Mouse (Mus musculus): ENCODE measurements around the gene Adcy7.

Adcy7 gene

DNA sequence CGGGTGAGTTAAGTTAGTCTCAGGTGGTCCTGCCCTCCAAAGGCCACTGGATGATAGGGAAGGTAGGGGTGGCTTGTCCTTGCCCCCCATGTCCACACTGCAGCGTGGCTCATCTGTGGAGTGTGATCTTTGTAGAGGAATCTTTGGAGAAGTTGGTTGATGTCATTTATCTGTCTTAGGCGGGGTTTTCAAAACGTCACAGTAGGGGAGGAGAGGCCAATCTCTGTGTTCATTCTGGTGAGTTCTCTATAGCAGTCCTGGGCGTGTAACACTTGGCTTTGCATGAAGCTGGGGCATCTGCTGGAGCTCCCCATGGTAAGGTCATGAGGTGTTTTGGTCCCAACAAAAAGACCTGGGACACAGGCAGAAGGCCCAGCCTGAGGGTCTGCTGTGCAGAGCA, 1.9 kb downstream of the Adcy7 start:
- peak; percentile 65 for DNase-seq (ENCODE audit: low spot score)

DNA sequence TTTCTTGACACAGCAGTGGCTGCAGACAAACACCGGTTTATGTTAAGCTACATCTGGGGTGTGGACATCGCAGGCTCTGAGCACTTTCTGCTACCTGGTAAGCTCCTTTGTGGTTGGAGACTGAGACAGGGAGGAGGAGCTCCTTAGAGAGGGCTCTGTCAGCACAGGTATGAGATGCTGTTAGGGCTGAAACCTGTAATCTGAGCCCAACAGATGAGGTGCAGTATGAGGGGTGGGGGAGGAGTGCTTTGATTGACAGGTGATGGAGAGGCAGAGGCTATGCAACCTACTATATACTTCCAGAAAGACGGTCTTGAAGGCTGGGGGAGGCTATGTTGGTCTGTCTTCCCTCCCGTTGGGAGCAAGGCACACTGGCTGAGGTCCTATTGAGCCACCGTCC, 7.0 kb downstream of the Adcy7 start:
- DNase-seq (ENCODE audit: low spot score) = no peak

DNA sequence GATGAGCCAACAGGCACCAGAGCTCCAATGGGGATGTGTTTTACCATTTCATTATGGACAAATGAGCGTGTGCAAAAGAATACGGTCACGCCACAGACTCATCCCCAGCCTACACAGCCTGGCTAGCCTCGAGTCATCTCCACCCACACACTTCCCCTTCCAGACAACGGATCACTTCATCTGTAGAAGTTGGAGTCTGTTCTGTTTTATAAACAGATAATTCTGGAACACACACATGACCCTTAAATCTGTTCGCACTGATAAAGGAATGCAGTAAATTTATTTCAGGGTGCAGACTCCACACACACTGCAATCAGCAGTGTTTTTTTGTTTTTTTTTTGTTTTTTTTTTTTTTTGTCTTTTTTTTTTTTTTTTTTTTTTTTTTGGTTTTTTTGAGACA, 7.5 kb downstream of the Adcy7 start:
- peak; percentile 82 for DNase-seq (ENCODE audit: low spot score)

DNA sequence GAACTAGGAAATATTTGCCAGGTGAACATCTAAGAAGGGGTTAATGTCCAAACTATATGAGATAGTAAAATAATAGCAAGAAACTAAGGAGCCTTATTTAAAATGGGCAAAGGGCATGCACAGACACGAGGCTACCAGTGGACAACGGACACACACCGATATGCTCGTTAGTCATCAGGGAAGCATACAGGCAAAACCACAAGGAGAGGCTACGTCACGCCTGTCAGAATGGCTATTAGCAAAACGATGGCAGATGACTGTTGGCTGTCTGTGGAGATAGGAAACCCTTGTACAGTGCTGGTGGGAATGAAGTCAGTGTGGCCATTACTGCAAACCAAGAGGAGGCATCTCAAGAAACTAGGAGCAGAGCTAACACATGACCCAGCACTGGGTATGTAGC, 8.7 kb downstream of the Adcy7 start:
- no peak for DNase-seq (ENCODE audit: low spot score)

DNA sequence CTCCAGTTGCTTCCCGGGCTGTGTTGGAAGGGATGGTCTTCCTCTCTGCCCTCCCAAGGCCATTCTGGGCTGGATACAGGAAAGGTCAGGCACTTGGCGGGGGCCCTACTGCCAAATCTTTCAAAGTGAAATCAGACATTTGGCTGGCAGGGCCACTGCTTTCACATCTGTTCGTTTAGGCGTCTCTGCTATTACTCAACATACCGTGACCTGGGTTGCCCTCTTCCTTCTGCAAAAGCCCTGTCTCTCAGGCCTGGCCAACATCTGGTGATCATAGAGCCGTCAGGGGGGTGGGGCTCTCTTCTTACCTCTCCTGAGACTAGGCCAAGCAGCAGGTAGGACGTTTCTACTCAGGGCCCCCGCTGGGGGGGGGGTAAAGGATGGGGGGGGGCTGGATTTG, 10.5 kb downstream of the Adcy7 start:
- DNase-seq (ENCODE audit: low spot score) = no peak

DNA sequence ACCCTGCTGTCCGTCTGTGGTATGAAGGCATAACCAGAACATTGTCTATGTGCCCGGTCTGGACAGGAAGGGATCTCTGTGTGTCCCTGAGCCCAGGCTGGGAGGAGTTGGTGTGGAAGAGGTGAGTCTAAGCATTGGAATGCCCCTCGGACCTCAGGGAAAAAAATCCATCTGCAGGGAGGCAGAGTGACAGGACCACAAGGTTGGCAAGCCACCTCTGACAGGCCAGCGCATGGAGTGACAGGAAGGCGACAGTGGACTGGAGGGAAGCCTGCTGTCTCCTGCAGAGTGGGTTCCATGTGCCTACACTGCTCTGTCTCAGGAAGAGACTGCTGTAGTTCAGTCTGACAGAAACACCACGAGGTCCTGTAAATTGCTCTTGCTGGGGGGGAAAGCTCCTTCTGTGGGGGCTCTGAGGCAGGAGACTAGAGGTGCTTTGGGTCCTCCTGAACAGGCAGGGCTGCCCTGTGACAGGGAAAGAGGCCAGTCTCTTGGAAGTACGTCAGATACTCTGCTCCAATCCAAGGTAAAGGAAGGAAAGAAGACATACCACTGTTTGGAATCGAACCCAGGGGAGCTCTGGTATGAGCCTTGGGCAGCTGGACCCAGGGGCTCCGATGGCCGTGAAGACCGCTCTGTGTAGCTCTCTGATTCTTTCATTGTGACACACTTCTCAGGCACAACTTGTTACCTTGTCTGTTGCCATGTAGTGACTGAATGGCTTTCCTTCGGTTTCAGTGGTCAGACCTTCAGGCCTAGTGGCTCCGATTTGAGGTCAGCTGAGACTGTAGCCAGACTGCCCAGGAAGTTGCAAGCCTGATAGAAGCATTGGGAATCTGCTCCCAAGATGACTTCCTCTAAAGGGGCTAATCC, 11.3 kb downstream of the Adcy7 start:
- no peak for DNase-seq (ENCODE audit: low spot score)

DNA sequence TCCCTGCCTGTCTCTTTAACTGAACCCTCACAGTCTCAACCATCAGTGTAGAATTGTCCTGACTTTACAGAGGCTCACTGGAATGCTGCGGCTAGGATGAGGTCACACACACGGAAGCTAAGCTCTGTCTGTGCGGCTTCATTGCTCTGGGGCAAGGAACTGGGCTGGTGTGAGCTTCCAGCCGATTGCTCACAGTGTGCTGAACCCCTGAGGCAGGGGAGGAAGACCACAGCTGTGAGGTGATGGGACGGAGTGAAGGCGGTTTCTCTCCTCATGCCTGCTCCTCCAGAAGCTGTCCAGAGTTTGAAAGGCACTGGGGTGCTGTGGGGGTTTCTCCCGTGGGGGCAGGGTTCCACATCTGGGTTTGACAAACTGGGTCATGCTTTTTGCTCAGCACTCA, 12.5 kb downstream of the Adcy7 start:
- no peak for DNase-seq (ENCODE audit: low spot score)

DNA sequence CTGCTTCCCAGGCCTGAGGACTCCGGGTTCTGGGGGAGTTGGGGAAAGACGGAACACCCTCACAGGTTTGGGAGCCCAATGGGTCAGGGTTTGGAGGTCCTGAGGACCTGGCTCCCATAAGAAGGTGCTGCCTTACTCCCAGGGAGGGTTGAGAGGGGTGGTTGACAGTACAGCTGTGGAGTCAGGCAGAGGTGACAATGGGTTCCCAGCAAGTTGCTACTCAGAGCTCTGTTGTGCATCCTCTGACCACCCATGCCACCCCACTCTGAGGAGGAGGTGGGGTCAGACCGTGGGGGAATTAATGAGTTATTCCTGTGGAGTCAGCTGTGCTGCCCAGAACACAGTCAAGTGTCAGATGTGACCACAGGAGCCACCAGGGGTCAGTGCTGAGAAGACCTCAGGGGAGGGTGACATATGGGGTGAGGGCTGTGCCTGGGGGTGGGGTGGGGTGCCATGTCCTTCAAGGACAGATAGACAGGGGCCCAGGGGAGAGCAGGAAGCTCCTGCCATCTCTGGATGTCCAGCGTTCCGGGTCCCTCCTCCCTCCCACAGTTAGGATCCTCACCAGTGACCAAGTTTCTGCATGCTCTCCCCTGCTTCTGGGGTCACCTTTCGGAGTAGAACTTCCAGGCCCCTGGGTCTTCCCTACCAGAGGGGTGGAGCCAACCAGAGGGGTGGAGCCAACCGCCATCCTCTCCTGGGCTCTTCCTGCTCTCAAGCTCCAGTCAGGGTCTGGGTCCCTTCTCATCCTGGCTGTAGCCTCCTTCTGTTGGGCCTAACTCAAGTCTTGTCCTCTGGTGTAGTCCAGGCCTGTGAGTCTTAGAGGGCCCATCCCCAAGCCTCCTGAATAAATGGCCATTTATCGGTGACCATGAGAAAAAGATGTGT, 13.5 kb downstream of the Adcy7 start:
- no peak for DNase-seq (ENCODE audit: low spot score)

DNA sequence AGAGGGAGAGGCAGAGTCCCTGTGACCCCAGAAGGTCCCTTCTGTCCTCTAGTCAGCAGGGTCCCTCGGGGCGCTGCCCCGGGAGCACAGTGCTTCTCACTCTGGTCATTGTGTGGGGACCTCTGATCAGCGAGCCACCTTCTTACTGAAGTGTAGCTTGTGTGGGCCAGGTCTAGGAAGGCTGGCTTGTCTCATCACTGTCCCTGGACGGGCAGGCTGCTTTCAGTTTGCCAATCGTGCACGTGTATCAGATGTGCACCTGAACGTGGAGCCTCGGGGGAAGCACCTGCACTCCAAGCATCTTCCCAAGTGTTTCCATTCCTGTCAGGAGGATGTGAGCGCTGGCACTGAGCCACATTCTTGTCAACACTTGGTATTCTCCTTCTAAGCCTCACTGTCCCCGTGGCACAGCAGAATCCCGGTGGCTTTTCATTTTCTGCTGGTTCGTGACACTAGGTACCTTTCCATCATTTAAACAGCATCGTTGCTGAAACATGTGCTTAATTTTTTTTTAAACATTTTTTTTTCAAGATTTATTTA, 14.3 kb downstream of the Adcy7 start:
- DNase-seq (ENCODE audit: low spot score) = no peak

DNA sequence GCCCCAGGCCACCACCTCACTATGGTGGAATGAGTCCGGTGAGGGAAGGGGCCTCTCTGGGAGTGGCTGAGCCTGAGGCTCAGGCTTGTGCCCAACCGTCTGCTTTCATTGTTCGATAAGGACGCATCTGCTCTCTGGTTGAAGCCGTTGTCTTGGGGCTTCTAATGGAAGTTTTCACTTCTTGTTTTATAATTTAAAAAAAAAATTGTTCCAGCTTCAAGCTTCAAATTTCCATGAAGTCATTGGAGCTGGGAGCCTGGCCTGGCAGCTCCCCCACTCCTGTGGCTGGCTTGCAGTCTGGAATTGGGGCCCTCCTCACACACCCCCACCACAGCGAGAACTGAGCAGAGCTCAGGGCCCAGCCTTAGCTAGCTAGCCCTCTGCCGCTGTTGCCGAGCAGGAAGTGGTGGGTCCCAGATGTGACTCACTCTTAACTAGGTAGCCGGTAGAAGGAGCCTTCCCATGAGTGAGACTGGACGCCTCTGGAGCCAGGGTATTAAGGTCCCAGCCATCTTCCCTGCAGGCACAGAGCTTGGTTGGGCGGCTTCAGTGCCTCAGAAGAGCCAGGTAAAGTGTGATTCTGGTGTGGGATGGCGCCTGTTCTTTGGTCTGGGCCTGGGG, 16.5 kb downstream of the Adcy7 start:
- peak; percentile 52 for DNase-seq (ENCODE audit: low spot score)

DNA sequence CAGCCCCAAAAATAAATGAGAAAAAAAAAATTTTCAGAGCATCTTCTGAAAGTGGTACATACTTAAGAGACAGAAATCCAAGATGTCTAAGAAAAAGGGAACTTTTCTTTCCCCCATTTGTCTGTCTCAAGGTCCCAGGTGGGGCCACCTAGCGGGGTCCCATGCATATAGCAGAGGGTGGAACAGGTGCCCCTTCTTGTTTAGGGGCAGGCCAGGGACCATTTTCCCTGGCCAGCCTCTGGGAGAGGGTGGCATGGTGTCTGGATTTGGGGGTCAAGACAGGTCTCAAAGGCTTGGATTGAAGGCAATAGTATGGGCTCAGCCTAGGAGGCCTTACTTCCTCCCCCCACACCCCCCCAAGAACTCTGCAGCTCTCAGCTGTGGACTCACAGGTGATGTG, 17.7 kb downstream of the Adcy7 start:
- DNase-seq (ENCODE audit: low spot score) = no peak

DNA sequence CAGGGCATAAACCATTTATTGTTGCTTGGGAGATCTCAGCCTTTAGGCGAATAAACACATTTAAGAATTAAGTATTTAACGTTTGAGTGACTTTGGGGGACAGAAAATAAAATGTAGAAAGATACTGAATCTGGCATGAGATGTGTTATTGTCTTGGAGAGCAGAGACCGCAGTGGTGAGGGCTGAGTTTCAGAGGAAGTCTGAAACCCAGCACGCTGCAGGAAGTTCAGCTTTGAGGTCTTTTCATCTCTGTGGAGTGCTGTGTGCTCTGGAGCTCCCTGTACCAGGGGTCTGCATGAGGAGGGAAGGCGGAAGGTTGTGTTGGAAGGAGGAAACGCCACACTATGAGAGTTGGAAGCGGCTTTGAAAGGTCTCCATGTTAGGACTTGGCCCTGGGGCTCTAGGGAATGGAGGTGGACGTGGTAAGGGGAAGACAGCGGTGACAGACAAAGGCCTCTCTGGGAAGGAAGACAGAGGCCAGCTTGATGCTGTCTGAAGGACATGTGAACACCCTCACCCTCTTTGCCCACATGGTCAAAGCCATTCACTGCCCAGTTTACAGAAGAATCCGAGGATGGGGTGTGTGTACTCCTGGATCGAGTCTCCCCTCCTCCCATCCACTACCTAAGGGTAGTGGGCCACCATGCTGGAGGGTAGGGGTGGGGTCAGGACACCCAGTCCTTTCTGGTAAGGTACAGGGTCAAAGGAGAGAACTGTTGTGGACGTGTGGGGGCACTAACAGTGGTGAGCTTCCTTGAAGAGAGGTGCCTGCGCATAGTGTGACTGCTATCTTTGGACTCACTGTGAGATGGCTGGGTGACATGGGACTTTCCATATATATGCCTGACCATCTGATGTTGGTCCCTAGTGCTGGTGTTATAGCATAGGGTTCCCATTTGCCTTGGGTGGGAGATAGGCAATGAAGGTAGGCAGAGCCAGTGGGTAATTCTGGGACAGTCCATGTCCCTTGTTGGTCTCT, 18.4 kb downstream of the Adcy7 start:
- no peak for DNase-seq (ENCODE audit: low spot score)

DNA sequence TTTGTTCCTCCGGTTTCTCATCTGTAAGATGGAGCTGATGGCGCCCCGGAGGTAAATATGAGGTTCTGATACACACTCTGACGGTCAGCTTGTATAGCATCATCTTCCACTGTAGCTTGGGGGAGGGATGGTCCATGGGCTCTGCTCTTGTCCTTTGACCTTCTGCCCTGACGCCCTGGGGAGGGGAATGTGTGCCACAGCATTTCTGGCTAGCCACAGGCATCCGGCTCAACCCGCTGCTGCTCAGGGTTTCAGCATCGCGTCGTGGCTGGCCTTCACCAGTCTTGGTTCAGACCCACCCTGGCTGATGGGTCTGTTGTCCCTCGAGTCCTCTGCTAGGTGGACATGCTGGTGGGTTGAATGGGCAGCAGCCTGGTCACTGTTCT, 19.1 kb downstream of the Adcy7 start:
- no peak for DNase-seq (ENCODE audit: low spot score)

DNA sequence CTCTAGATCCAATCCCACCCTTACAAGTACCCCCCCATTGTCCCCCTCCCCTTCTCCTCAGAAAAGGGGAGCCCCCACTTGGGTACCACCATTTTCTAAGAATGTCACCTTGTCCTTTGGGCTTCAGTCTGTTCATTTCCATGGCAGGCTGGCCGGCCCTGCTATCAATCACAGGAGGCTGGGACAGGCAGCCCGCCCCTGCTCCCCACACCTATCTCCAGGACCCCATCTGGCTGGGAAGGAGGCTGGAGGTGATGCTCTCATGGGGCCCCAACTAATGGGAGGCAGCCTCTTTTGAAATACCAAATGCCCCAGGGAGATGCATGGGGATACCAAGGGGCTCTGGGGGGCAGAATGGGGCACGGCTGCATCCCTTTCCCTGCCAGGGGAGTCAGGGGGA, 20.7 kb downstream of the Adcy7 start:
- no peak for DNase-seq (ENCODE audit: low spot score)

DNA sequence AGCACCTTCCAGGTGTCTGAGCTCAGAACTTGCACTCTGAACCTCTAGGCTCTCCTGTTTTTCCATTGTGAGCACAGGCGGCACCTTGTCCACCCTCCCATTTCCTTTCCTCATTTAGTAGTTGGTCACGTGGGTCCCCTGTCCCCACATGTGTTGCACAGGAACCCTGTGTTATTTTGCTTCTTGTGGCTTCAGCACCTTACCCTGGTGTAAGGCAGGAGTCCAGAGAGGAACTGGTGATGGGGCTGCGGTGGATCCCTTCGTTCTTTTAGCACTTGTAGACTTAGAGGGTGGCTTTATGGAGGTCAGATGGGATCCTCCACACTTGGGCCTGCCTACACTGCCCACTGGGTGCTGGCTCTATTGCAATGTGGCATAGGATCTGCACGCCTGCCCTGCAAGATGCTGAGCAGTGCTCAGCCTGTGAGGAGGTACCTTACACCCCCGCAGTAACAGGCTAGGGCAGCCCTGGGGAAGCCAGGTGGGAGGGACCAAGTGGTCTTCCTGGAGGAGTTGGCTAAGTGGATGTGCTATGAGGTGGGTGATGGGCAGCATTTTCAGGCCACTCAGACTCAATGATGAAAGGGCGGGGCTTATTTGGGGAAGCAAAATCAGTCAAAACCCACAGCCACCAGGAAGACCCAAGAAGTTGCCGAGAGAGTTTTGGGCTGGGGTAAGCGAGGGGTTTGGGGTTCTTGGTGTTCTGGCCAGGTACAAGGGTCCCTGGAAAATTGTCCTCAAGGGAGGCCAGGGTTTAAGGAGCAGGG, 21.6 kb downstream of the Adcy7 start:
- no peak for DNase-seq (ENCODE audit: low spot score)

DNA sequence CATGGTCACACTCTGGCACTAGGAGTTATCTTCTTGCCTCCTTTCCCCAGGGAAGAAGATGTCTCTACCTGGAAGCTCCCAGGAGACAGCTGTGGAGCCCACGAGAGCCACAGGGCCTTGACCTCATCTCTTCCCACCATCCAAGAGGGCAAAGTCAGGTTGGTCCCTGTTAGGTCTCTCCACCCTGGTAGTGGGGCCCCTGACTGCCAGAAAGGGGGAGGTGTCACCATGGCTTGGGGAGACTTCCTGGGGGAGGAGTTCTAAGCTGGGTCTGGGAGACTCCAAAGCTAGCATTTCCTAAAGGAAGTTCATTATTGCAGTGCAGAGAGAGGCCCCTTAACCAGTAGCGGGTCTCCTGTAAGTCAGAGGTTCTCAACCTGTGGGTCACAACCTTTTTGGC, 22.8 kb downstream of the Adcy7 start:
- no peak for DNase-seq (ENCODE audit: low spot score)

DNA sequence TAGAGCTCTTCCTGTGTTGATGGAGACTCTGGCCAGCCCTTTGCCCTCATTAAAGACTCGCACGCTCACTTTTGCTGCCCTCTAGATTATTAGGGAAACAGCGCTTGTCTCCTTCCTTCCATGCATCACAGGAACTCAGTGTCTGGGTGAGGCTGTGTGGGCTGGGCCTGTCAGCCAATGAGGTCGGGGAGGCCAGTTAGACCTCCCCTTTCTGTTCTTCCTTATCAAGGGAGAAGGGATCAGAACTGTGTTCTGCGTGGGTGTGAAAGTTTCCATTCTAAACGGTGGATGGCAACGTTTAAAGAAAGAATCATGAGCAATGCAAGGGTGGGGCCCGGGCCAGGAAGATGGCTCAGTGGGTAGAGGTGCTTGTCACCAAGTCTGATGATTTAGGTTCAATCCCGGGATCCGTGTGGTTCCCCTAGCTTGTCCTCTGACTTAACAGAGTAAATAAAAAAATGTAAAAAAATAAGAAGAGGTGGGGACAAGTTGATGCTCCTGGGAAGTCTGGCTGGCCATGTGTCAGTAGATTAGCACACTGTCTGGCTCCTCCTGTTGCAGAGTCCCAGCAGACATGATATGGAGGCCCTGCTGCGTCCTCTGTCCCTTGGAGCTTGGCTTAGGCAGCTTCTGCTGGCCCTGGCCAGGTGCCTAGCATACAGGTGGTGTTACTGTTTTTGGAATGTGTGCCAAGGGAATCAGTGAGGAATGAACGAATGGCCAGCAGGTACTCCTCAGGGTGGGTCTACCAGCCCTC, 26.0 kb downstream of the Adcy7 start:
- DNase-seq (ENCODE audit: low spot score) = peak; percentile 80

DNA sequence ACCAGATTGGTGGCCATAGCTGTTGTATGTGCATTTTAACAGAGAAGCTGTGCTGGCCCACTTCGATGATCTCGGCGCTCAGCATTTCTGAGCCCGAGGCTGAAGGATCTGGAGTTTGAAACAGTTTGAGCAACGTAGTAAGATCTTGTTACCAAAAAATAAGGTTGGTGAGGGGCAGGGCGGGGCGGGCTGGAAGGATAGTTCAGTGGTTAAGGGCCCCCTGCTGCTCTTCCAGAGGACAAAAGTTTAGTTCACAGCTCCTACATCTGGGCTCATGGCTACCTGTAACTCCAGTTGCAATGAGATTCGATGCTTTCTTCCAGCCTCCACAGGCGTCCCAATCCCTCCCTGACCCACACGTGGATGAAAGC, 26.5 kb downstream of the Adcy7 start:
- DNase-seq (ENCODE audit: low spot score) = no peak

DNA sequence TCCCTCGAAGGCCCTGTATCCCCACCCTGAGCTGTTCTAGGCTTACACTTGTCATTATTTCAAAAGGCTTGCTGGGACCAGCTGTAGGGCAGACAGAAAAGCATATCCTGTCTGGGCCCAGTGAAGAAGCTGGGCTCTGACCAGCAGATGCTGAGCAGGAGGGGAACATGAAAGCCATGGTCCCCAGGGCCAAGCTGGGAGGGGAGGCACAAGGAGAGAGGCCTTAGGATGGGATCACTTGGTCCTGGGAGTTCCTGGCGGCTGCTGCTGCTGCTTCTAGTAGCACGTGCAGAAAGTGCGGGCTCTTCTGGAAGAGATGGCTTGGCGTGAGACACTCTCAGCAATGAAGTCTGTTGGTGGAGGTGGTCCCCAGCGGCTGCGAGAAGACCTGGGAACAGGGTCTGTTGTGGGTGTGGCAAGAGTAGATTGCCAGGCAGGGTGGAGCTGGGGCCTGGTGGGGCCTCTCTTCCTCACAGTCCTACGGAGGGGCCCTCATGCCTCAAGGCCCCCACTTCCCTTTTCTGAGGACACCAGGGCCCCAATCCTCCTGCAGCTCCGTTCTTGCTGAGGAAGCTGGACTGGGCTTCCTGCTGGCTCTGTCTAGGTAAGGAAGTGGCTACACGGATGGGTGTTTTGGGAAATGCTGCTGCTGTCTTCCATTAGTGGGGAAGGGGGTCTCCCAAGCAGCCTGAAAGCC, 27.9 kb downstream of the Adcy7 start:
- DNase-seq (ENCODE audit: low spot score) = peak; percentile 69
